Mouse (Mus musculus) midbrain, embryonic 11.5 days (tissue): Measurements from ENCODE around the gene Rnf123. TPM values are rescaled to one million over a fixed set of nuclear protein-coding genes. Genes with fewer than 3 reads are reported as not detected.

Source experiments
- ATAC-seq: fragments of 200-750 bp; cut with Nextera tagmentation; 2 replicates; pipeline ENCODE4 v1.8.0; 2017; ENCODE audit warnings: moderate TSS enrichment, moderate library complexity; ENCODE audit not compliant: low FRiP score
- DNase-seq: peaks from one replicate; pipeline ENCODE4 v3.0.0; 2015; ENCODE audit warnings: low spot score; ENCODE audit errors: missing footprints
- H3K27ac ChIP-seq: fragments of 300-500 bp; sonication (generic); 2 replicates; pipeline ENCODE4 v1.5.1; 2014; ENCODE audit warnings: low read depth, low read length
- H3K27me3 ChIP-seq: fragments of 300-500 bp; sonication (generic); 2 replicates; pipeline ENCODE4 v1.6.1; 2014; ENCODE audit warnings: mild to moderate bottlenecking, low read length, moderate library complexity, mixed read lengths; ENCODE audit not compliant: control insufficient read depth, insufficient read depth
- H3K36me3 ChIP-seq: fragments of 300-500 bp; sonication (generic); 2 replicates; pipeline ENCODE4 v1.6.1; 2014; ENCODE audit warnings: mild to moderate bottlenecking, low read length, moderate library complexity, mixed read lengths; ENCODE audit not compliant: control insufficient read depth, insufficient read depth
- H3K4me1 ChIP-seq: fragments of 300-500 bp; sonication (generic); 2 replicates; pipeline ENCODE4 v1.6.1; 2014; ENCODE audit warnings: low read length; ENCODE audit not compliant: control insufficient read depth, insufficient read depth
- H3K4me2 ChIP-seq: fragments of 300-500 bp; sonication (generic); 2 replicates; pipeline ENCODE4 v1.6.1; 2014; ENCODE audit warnings: mild to moderate bottlenecking, moderate library complexity
- H3K4me3 ChIP-seq: fragments of 300-500 bp; sonication (generic); 2 replicates; pipeline ENCODE4 v1.5.1; 2014; ENCODE audit warnings: low read depth, low read length
- H3K9ac ChIP-seq: fragments of 300-500 bp; sonication (generic); 2 replicates; pipeline ENCODE4 v1.6.1; 2014; ENCODE audit warnings: low read length
- H3K9me3 ChIP-seq: fragments of 300-500 bp; sonication (generic); 2 replicates; pipeline ENCODE4 v1.6.1; 2016; ENCODE audit warnings: low read length; ENCODE audit not compliant: control insufficient read depth
- WGBS: fragments of 180-500 bp; shearing (Covaris S2); extraction: QIAGEN DNeasy Blood & Tissue Kit; methylation state at CpG from one replicate; pipeline ENCODE4 v1.1.7; 2014; 5-methylcytosine and 5-hydroxymethylcytosine counted together
- polyA plus RNA-seq: library from polyadenylated mRNA; unstranded; fragments of >200 nt; fragmentation: Nextera tagmentation; extraction: Ambion mirVana; gene quantifications from 2 replicates; pipeline ENCODE4 v1.2.1, GENCODE M21; 2014

Gene Rnf123
- polyA plus RNA-seq, 1 experiment from 2014 or later, result 29.2 TPM

- H3K4me3 ChIP-seq, result no peak overlapping the region
- 93% methylated on average over 10 of the region's 10 CpGs for WGBS
- H3K27me3 ChIP-seq, result no peaks in the 10 kb centered on the region
- H3K4me1 ChIP-seq, result no peaks in the 10 kb centered on the region
- H3K4me2 ChIP-seq, result no peak overlapping the region
- ATAC-seq (no peak), DNase-seq (no peak)
- no peaks in the 10 kb centered on the region for H3K9me3 ChIP-seq
- peaks cover 2% of the 10 kb centered on the region for H3K36me3 ChIP-seq
- no peak overlapping the region for H3K9ac ChIP-seq
- H3K27ac ChIP-seq, result no peak overlapping the region
Observed at GRCm38 (mm10) chr9:108121170-108121969, 38.2 kb upstream of the Rnf123 start.

GRCm38 (mm10) chr9:108120671-108121070 is 37.5 kb upstream of the Rnf123 start:
- Histone ChIP-seq H3K4me3 (no peak overlapping the region), H3K36me3 (peaks cover 6% of the 10 kb centered on the region), H3K9ac (no peak overlapping the region), H3K9me3 (no peaks in the 10 kb centered on the region), H3K4me1 (no peaks in the 10 kb centered on the region), H3K4me2 (no peak overlapping the region), H3K27me3 (no peaks in the 10 kb centered on the region), H3K27ac (no peak overlapping the region)
- ATAC-seq (no peak), DNase-seq (no peak)
- 91% methylated on average over 8 of the region's 8 CpGs for WGBS

GRCm38 (mm10) chr9:108119891-108120411 is 36.8 kb upstream of the Rnf123 start:
- Histone ChIP-seq H3K4me3 (no peak overlapping the region), H3K27ac (no peak overlapping the region), H3K36me3 (peaks cover 7% of the 10 kb centered on the region), H3K9me3 (no peaks in the 10 kb centered on the region), H3K9ac (no peak overlapping the region), H3K4me2 (no peak overlapping the region), H3K27me3 (no peaks in the 10 kb centered on the region), H3K4me1 (no peaks in the 10 kb centered on the region)
- WGBS, result 63% methylated on average over 9 of the region's 11 CpGs
- ATAC-seq, result no peak
- DNase-seq, result no peak

GRCm38 (mm10) chr9:108117143-108117542 is 34.0 kb upstream of the Rnf123 start:
- 58% methylated on average over 4 of the region's 4 CpGs for WGBS
- Histone ChIP-seq H3K4me2 (no peak overlapping the region), H3K27ac (no peak overlapping the region), H3K4me1 (no peaks in the 10 kb centered on the region), H3K27me3 (no peaks in the 10 kb centered on the region), H3K4me3 (no peak overlapping the region), H3K9ac (no peak overlapping the region), H3K9me3 (no peaks in the 10 kb centered on the region), H3K36me3 (peaks cover 7% of the 10 kb centered on the region)
- ATAC-seq, result no peak
- DNase-seq, result no peak

GRCm38 (mm10) chr9:108115290-108116077 is 32.3 kb upstream of the Rnf123 start:
- Histone ChIP-seq H3K9me3 (no peaks in the 10 kb centered on the region), H3K27me3 (no peaks in the 10 kb centered on the region), H3K27ac (no peak overlapping the region), H3K9ac (no peak overlapping the region), H3K4me1 (peaks cover 7% of the 10 kb centered on the region; the same call in 1 of the 2 replicates), H3K4me3 (no peak overlapping the region), H3K4me2 (no peak overlapping the region), H3K36me3 (peaks cover 10% of the 10 kb centered on the region)
- DNase-seq (no peak), ATAC-seq (no peak)
- 74% methylated on average over 43 of the region's 43 CpGs for WGBS

GRCm38 (mm10) chr9:108112719-108113340 is 29.7 kb upstream of the Rnf123 start:
- Histone ChIP-seq H3K36me3 (peaks cover 10% of the 10 kb centered on the region), H3K27me3 (no peaks in the 10 kb centered on the region), H3K4me3 (no peak overlapping the region), H3K4me1 (peaks cover 7% of the 10 kb centered on the region; the same call in 1 of the 2 replicates), H3K9me3 (no peaks in the 10 kb centered on the region), H3K4me2 (no peak overlapping the region), H3K9ac (no peak overlapping the region), H3K27ac (no peak overlapping the region)
- DNase-seq (no peak), ATAC-seq (no peak)
- WGBS, result 93% methylated on average over 18 of the region's 18 CpGs

GRCm38 (mm10) chr9:108111593-108112121 is 28.5 kb upstream of the Rnf123 start:
- no peaks in the 10 kb centered on the region for H3K27me3 ChIP-seq
- no peak overlapping the region for H3K27ac ChIP-seq
- no peak overlapping the region for H3K4me3 ChIP-seq
- H3K4me2 ChIP-seq, result peak overlapping the region; percentile 31
- no peaks in the 10 kb centered on the region for H3K9me3 ChIP-seq
- ATAC-seq (no peak), DNase-seq (no peak)
- peak overlapping the region; percentile 1; the same call in 1 of the 2 replicates for H3K9ac ChIP-seq
- 73% methylated on average over 17 of the region's 17 CpGs for WGBS
- H3K4me1 ChIP-seq, result peaks cover 7% of the 10 kb centered on the region; the same call in 1 of the 2 replicates
- H3K36me3 ChIP-seq, result peaks cover 10% of the 10 kb centered on the region

GRCm38 (mm10) chr9:108111101-108111592 is 28.0 kb upstream of the Rnf123 start:
- Histone ChIP-seq H3K4me2 (peak overlapping the region; percentile 31), H3K9ac (peak overlapping the region; percentile 11; the same call in 1 of the 2 replicates), H3K4me3 (0 out of 2 replicates have a peak overlapping the region, but pooled peaks have one; percentile 2), H3K27ac (no peak overlapping the region), H3K36me3 (peaks cover 6% of the 10 kb centered on the region), H3K27me3 (no peaks in the 10 kb centered on the region), H3K4me1 (peaks cover 7% of the 10 kb centered on the region; the same call in 1 of the 2 replicates), H3K9me3 (no peaks in the 10 kb centered on the region)
- WGBS, result 15% methylated on average over 22 of the region's 22 CpGs
- DNase-seq, result peak; percentile 92
- no peak for ATAC-seq
